Mouse (Mus musculus) cerebellum, adult (tissue): ENCODE data around the gene Fgfr2.

Experiments
- ATAC-seq: cut with Nextera tagmentation; 2 replicates; pipeline ENCODE4 v1.9.2; 2017; ENCODE audit warnings: mild to moderate bottlenecking, moderate library complexity, mixed read lengths; ENCODE audit not compliant: insufficient number of reproducible peaks, low FRiP score, low TSS enrichment

The Fgfr2 gene

DNA sequence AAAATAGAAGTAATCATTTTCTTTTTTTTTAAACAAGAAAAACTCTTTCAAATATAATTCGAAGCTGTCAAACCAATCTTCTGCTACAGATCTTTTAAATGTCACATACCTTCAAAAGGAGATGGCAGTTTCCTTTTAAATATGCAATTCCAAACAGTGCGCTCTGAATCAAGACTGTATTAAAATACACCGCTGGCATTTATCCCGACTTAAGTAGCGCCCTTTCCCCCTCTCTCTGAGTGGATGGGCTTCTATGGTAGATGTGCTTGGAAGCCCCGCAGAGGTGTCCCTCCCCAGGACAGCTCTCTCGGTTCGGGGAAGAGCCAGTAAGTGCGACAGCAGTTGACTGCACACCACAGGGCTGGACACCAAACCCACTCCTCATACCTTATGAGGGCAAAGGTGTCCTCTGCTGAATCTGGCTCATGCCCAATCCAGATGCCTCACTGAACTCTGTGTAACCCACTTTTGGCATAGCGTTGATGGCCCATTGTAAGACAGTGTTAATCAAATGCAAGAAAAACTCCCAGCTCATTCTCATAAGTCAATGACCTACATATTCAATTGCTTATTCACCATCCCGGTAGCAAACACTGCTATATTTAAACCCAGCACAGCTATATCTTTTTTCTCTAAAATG lies 33.4 kb downstream of the Fgfr2 start:
- ATAC-seq: no peak

DNA sequence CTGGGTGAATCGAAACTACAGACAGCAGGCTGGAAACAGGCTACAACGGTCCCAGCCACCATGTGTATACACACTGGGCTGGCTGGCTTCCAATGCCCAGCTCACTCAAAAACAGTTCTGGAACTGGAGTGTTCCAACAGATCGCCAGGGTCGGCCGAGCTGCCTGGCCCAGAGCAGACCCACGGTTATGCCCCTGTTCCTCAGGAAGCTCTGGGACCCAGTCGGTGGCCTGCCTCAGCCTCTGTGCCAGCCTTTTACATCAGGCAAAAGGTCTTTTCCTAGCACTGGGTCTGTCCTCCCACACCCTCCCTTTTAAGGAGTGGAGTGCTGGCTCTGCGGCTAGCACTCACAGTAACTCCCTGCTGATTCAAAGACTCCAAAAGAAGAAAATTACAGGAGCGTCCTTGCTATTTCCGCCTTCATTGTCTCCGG lies 34.3 kb downstream of the Fgfr2 start:
- ATAC-seq: 0 out of 2 replicates have a peak, but pooled peaks have one; percentile 29

DNA sequence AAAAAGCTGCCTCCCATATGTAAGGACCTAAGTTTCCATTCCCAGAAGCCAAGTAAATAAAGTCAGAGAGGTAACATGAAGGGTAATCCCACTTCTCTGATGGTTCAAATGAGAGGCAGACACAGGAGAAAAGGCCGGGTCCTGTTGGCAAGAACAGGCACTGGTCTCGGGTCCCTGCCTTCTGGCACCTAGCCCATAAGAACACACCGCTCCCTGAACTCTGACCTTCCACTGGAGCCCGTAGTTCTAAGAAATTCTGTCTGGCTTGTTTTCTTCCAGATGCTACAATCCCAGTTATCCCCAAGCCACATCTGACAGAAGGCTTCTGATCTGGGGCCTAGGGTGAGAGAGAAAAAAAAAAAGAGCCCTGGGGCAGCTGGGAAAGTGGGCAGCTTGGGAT lies 34.7 kb downstream of the Fgfr2 start:
- ATAC-seq: no peak

DNA sequence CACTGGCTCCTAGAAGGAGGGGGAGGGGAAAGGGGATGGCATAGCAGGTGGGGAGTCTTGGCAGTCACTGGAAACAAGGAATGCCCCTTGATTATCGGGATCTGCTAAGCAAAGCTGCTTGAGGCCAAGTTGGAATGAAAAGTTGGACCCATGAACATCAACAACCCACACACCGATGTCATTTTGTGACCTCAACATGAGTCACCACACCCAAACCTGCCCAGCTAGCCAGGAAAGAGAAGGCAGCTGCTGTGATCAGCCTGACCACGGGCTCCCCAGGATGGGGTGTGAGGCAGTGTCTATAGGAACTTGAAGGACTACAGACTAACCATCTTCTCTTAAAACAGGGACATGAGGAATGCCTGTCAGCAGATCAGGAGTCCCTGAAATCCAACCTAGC lies 37.7 kb downstream of the Fgfr2 start:
- ATAC-seq: no peak

DNA sequence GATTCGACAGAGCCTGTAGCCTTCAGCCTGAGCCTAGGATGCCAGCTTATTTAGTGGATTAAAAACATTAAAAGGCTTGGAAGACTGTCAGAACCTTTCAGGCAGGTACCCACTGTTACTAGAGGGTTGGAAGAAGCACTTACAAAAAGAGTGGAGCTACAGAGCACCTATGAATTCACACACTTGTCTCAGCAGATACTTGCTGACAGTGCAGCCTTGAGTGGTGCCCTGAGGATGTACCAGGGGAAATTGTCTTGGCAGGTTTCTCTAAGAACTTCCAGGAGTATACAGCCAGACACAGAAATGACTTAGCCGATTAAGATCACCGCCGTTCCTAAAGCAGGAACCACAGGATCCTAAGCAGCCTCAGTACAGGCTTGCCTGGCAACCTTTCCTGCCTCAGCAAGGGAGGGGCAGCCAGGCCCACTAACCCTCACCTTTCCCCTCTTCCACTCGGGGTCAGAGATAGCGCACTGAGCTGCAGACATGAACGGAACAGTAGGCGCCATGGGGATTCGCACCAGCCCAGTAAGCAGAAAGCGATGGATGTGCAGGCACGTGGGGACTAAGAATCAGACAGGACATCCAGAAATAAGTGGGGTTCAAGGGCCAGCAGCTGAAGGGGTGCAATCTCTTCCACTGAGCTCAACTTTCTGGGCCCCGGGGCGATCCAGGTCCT lies 39.1 kb downstream of the Fgfr2 start:
- no peak for ATAC-seq

DNA sequence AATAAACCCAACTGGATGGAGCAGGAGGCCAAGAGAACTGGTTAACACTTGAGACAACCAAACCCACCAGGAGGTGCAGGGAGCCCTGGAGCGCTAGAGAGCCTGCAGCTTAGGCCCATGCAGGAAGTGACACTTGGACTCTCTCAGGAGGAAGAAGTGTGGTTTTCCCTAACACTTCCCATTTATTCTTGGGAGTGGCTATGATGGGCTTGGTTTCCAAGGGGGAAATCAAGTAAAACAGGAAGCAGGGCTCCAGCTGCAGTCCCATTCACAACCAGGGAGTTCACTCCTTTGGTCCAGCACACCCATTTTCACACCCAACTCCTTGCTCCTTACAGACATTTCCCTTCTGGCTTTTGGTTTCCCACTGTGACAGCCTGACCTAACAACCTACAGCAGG lies 44.2 kb downstream of the Fgfr2 start:
- no peak for ATAC-seq

DNA sequence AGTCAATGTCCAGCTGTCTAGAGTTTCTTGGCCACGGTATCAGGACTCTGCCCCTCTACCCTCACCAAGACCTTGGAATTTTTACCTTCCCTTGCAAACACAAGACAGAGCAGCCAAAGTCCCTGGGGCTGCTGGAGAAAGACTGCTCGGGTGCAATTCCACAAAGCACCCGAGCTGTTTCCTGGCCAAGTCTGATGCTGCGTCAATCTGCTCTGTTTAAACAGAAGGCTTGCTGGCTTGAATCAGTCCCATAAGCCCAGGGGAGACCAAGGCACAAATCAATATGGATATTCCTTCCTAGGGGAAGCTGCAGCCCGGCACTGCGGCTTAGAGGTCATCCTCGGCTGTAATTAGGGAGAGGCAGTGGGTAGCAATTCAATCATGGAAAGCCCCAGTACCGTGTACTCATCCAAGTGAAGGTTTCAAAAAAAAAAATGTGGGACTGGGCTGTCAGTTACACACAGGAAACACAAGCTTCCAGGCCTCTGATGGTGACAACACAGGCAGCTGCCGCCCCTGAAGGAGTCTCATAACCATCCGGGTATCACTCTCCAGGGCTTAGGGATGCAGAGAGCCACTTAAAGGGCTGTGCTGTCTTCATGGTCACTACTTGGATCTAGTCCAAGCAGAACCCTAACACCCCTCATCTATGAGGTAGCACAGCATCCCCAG lies 48.6 kb downstream of the Fgfr2 start:
- ATAC-seq: peak; percentile 45; the same call in 1 of the 2 replicates

DNA sequence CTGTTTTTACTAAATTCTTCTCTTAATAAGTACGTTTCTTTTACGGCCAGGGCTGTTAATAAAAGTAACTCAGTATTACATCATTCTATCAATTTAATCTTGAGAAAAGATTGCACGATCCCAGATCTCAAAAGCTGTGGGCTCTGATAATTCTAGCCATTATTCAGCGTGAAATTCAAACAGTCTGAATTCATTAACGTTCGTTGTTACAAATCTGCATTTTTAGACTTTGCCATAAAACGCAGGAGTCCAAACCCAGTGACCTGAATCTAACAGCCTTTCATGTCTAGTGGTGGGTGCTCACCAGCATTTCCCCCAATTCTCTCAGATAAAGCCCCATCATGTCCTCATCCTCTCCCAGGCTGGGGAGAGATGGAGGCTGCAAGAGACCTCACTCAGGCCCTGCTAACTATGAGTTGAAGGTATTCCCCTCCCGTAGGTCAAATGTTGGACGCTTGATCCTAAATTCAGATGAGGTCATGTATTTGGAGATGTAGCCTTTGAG lies 50.0 kb downstream of the Fgfr2 start:
- no peak for ATAC-seq

DNA sequence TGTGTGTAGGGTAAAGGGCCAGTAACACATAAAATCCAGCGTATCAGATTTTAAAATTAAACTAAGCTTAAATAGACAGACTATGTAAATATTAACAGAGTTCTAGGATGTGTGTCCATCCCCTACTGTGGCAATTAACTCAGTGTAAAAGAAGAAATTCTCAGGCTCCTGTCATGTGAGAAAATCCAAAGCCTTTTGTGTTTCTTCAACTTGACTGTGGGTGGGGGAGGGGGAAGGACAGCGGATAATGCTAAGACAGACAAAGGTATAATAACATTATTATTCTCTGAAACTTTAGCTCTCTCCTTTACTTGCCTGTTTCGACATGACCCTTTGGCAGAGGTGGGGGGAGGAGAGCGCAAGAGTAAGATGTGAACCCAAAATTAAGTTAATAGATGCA lies 50.6 kb downstream of the Fgfr2 start:
- no peak for ATAC-seq

DNA sequence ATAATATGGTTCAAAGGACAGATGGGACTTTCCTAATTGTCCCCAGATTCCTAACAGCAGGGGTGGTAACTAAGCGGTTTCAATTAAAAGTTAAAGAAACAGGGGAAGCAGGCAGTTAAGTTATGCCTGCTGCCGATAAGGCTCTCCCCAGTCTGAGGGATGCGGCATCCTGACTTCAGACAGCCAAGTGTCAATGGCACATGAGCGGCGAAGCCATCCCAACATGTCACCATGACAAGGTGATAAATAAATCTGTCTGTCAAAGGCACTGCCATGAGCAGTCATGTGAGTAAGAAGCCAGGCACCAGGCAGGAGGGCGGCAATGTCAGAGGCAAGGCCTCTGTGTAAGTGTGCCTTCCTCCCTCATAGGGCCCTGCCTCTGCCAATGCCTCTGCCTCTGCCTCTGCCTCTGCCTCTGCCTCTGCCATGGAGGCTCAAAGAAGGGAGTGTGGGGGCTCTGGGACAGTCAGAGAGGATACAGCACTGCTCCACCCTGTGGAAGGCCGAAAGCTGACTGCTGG lies 55.8 kb downstream of the Fgfr2 start:
- no peak for ATAC-seq

DNA sequence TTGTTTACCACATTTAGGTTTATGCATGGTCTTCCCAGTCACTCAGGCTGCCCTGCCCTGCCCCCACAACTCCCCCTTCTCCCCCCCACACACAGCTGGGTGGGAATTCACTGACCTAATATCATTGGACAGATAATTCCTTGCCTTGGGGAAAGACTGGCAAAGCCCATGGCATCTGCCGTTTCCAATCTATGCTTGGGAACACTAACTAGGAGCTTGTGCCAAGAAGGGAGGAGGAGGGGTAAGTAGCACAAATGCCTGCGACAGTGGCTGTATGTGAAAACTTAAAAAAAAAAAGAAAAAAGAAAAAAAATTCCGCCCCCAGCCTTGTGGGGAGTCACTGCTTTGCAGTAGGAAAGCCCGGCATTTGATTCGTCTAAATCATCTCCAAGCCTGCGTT lies 56.4 kb downstream of the Fgfr2 start:
- ATAC-seq: no peak

DNA sequence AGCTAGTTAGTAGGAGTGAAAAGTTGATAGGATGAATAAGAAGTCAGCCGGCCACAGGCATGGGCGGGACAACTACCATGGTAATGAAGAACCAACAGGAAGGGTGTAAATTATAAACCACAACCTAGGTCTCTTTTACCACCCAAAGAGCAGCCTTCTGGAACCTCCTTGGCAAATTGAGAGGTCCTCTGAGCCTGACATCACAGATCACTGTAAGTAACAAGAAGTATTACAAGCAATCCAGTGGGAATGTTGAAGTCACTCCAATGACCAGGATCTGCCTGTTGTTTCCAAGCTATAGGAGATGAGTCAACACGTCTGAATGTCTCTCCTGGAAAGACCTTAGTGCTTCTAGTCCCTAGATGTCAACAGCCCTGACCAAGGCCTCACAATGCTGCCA lies 61.1 kb downstream of the Fgfr2 start:
- no peak for ATAC-seq

DNA sequence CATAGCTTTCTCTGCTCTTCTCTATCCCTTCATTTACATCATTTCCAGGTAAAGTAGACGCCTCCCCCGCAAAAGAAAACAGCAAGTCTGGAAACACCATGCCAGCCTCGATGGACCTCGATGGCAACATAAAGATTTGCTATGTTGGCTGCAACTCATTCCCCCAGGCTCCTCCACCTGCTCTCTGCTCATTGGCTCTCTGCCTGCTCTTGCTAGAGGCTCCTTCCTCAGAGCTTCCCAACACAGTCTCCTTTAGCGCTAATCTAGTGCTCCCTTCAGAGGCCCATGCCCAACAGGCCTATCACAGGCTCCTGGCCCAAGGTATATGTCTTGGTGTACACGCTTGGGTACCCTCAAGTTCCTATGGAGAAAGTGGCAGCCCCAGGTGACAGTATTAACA lies 63.0 kb downstream of the Fgfr2 start:
- ATAC-seq: no peak

DNA sequence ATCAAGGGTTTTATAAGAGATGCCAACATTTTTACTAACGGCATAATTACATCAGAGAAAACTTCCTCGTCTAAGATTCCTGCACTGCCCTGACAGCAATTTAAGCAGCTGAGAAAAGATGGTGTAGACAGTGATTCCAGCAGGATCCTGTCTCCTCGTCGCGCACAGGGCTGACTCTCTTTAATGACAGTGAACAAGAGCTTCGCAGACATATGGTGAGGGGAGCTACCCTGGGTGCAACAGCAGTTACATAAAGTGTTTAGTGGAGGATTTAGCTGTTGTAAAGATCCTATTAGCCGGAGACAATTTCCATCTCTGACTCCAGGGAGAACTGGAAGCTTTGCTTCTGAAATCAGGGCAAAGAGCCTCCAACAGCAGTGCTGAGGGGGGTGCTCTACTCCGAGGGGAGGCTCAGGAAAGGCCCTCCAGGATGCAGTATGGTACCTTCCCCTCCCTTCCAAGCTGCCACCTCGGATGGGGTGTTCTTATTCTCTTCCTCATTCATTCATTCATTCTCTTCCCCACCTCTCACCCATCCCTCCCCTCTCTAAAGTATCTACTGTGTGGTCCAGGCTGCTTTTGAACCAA lies 63.5 kb downstream of the Fgfr2 start:
- ATAC-seq: no peak

DNA sequence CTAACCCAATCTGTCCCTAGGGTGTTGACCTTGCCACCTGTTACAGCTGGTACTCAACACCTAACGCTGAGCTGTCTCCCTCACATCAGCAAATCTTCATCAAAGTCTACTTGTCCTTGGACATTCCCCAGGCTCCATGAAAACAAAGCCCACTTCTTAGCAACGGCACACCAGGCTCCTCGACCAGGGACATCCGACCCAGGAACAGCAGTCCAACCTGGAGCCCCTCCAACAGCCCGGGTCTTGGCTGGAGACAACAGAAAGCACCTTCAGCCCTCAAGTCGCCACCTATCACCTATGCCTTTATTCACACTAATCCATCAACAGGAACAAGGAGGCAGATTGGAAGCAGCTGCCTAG lies 64.0 kb downstream of the Fgfr2 start:
- ATAC-seq: no peak

DNA sequence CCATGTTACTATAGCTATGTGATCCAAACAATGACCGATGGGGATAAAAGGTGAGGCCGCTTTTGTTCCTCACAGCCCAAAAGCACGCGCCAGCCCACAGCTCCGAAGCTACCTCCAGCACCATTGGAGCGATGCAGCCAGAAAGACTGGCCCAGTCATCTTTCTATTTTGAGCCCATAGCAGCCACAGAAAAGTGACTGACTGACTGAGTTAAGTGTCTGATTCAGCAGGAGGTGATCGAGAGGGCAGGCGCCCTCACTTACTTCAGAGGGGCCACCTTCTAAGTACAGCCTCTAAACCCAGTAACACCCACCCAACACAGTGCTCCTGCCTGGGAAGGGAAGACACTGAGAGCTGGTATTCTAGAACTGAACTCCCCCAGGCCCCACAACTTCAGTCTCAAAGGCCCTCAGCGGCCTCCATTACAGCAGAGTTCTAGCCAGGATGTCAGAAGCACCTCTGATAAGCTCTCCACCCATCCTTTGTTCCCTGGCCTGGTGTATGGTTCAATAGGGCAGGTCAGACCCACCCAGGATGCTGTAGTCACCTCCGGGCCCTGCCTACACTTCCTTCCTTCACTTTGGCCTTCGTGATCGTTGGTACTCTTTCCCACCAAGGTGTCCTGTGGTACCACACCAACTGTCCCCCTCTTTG lies 64.5 kb downstream of the Fgfr2 start:
- no peak for ATAC-seq

DNA sequence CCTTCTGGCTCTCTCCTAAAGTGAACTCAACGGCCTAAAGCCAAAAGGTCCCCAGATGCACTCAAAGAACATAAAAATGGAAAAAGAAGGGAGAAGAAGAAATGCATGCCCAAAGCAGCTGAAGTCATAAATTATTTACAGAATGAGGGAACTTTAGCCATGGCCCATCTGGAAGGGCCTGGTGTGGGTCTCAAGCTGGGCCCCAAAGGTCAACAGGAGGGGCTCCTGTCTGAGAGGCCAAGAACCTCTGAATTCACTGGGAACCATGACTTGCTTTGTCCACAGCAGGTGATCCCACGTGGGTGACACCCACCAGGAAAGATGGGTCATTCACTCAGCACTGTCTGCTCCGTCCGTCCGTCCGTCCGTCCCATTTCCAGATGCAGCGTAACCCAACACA lies 66.2 kb downstream of the Fgfr2 start:
- ATAC-seq: no peak

DNA sequence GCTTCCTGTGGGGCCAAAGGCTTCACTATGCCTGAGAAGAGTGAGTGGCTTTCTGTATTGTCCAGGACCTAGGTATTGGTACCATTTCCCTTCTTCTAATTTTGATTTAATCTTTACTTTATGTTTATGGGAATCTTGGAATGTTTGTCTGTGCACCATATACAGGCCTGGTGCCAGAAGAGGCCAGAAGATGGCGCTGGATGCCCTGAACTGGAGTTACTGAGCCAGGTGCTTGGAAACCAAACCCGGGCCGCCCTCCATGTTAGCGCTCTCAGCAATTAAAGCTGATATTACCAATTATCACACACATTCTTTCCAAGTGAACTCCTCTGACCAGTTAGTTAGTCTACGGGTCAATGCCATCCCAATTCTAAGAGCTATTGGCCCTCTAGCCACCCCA lies 68.7 kb downstream of the Fgfr2 start:
- ATAC-seq: no peak

DNA sequence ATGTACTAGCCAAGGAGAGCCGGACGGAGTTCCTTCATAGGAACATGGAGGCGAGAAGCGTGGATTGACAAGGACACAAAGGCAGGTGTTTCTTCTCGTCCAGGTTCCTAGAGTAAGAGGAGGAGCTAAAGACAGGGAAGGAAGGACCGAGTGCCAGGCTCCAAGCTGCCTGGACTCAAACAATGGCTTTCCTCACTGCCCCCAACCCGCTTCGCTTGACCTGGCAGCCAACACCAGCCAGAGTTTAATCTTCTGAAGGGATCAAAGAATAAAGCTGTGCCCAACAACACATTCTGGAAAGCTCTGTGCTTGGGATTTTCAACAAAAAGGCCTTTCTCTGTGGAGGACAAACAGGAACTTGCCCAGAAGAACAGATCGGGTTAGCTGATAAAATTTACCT lies 69.4 kb downstream of the Fgfr2 start:
- no peak for ATAC-seq

DNA sequence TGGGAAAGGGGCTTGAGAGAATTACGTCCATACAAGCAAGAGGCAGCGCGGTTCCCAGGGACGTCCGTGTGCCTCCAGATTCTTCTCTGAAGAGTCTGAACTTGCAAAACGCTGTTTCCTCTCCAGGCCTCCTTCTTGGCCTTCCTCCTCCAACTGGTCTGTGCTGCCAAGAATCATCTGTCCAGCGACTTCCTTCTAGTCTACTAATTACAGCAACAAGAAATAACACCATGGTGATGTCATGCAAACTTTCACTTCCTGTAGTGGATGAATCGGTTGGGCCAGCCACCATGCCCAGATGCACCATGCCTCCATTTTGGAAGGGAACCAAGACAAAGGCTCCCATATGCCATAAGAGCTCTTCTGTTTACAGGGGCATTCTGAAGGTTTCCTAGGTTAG lies 70.3 kb downstream of the Fgfr2 start:
- no peak for ATAC-seq

DNA sequence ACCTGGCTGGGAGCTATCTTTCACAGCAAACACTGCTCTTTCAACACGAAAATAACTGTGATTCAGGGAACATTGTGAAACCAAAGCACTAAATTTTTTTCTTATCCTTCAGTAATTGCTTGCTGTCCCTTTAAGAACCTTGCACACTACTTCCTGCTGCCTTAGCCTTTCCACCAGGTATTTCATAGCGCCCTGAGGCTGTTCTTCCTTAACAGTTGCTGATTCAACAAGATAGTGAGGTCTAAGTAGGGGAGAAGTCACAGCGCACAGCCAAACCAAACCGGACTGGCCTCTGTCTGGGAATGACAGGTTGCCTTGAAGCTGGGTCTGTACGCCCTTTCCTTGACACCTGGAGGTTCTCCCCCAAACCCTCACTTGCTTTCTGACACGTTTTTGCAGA lies 72.5 kb downstream of the Fgfr2 start:
- no peak for ATAC-seq
